Mouse (Mus musculus): ENCODE measurements around the gene Rad9a.

Rad9a gene

GRCm38 (mm10) chr19:4149764-4150461 is 51.5 kb downstream of the Rad9a start:
- no peak for ATAC-seq (ENCODE audit: insufficient number of reproducible peaks, low FRiP score, low TSS enrichment)

- no peak for ATAC-seq (ENCODE audit: insufficient number of reproducible peaks, low FRiP score, low TSS enrichment)
Measured at GRCm38 (mm10) chr19:4149283-4149682, 52.2 kb downstream of the Rad9a start.

GRCm38 (mm10) chr19:4148819-4149218 is 52.6 kb downstream of the Rad9a start:
- no peak for ATAC-seq (ENCODE audit: insufficient number of reproducible peaks, low FRiP score, low TSS enrichment)

GRCm38 (mm10) chr19:4148491-4148806 is 53.0 kb downstream of the Rad9a start, which contains the start of gene Coro1b:
Coro1b (plus strand) TSS chr19:4148619.
- peak; percentile 66 for ATAC-seq (ENCODE audit: insufficient number of reproducible peaks, low FRiP score, low TSS enrichment)

- ATAC-seq (ENCODE audit: insufficient number of reproducible peaks, low FRiP score, low TSS enrichment) = no peak
Measured at GRCm38 (mm10) chr19:4147782-4148490, 53.5 kb downstream of the Rad9a start.

- no peak for ATAC-seq (ENCODE audit: insufficient number of reproducible peaks, low FRiP score, low TSS enrichment)
Measured at GRCm38 (mm10) chr19:4147022-4147405, 54.4 kb downstream of the Rad9a start.

GRCm38 (mm10) chr19:4146366-4147021 is 55.0 kb downstream of the Rad9a start:
- ATAC-seq (ENCODE audit: insufficient number of reproducible peaks, low FRiP score, low TSS enrichment) = no peak

GRCm38 (mm10) chr19:4145936-4146335 is 55.5 kb downstream of the Rad9a start:
- no peak for ATAC-seq (ENCODE audit: insufficient number of reproducible peaks, low FRiP score, low TSS enrichment)
